13 mouse cellular contexts compared by ENCODE assay signal in genomic region chr4:136757096-136757495, GRCm38 (mm10).
A peak's percentile ranks its signal among the peaks of the same experiment; 100 is the strongest.
DNase-seq lines count a peak whose midpoint lies in the region; ATAC-seq and TF ChIP-seq lines count a peak whose summit lies in the region.
"Had no signal": no experiment of that assay in that cellular context is flagged by ENCODE, and none has a peak within 500 bp of the region (broad histone marks: within the 10 kb centered on the region; RNA-seq: fewer than 3 reads in every experiment).

No protein-coding gene starts in this region.

- WGBS in heart, embryonic 10.5 days = 66% methylated on average over 4 of the region's 4 CpGs
- 17% methylated on average over 4 of the region's 4 CpGs for WGBS in forebrain, embryonic 12.5 days
- WGBS in hindbrain, postnatal 0 days = 29% methylated on average over 4 of the region's 4 CpGs
- 17% methylated on average over 4 of the region's 4 CpGs for WGBS in neural tube, embryonic 13.5 days

- DNase-seq in heart, embryonic 10.5 days (ENCODE audit: low spot score) = no peak
- DNase-seq in heart, postnatal 14 days = no peak
- peak; percentile 54 for DNase-seq in hindbrain, postnatal 0 days (ENCODE audit: low spot score)
- DNase-seq in cerebellum, adult 8-10 months = no peak
- no peak for DNase-seq in adrenal gland, adult 18-20 months (ENCODE audit: low spot score in 2 of 2)
- DNase-seq: adrenal gland, postnatal 25 days; gastrocnemius, postnatal 25 days; lung, postnatal 10 days; thymus, postnatal 25 days had no signal

- intact Hi-C loops in heart, postnatal 14 days (cut with DNase I) = no loop called here

- H3K9me3 ChIP-seq in heart, embryonic 10.5 days = no peaks in the 10 kb centered on the region
- no peaks in the 10 kb centered on the region for H3K9me3 ChIP-seq in forebrain, embryonic 12.5 days
- H3K9me3 ChIP-seq in hindbrain, postnatal 0 days (ENCODE audit: low read length) = no peaks in the 10 kb centered on the region
- no peaks in the 10 kb centered on the region for H3K9me3 ChIP-seq in neural tube, embryonic 13.5 days
- H3K9me3 ChIP-seq: liver, embryonic 12.5 days had no signal

- TF ChIP-seq CTCF in hindbrain, postnatal 0 days (IDR thresholded peaks at IDR 0.05; ENCODE audit: low read depth) = no peak

- H3K4me1 ChIP-seq in heart, embryonic 10.5 days = peaks cover 39% of the 10 kb centered on the region
- H3K4me1 ChIP-seq in forebrain, embryonic 12.5 days = peaks cover 96% of the 10 kb centered on the region
- H3K4me1 ChIP-seq in hindbrain, postnatal 0 days (ENCODE audit: insufficient read depth, low read length) = peaks cover 46% of the 10 kb centered on the region
- peaks cover 88% of the 10 kb centered on the region for H3K4me1 ChIP-seq in neural tube, embryonic 13.5 days (replicated peaks)

- 0 out of 2 replicates have a peak, but pooled peaks cover 3% of the 10 kb centered on the region for H3K36me3 ChIP-seq in heart, embryonic 10.5 days
- H3K36me3 ChIP-seq in forebrain, embryonic 12.5 days (replicated peaks) = peaks cover 10% of the 10 kb centered on the region
- H3K36me3 ChIP-seq in hindbrain, postnatal 0 days (ENCODE audit: insufficient read depth, low read length) = no peaks in the 10 kb centered on the region
- H3K36me3 ChIP-seq in neural tube, embryonic 13.5 days = 0 out of 2 replicates have a peak, but pooled peaks cover 5% of the 10 kb centered on the region
- H3K36me3 ChIP-seq: liver, embryonic 12.5 days had no signal

- peak overlapping the region; percentile 47 for H3K4me2 ChIP-seq in forebrain, embryonic 12.5 days
- H3K4me2 ChIP-seq in hindbrain, postnatal 0 days (ENCODE audit: low read depth, low read length) = no peak overlapping the region
- H3K4me2 ChIP-seq in neural tube, embryonic 13.5 days = peak overlapping the region; percentile 13; the same call in 1 of the 2 replicates
- H3K4me2 ChIP-seq: liver, embryonic 12.5 days had no signal

- peaks cover 66% of the 10 kb centered on the region for H3K27me3 ChIP-seq in heart, embryonic 10.5 days (ENCODE audit: insufficient read depth, poor library complexity, severe bottlenecking)
- H3K27me3 ChIP-seq in forebrain, embryonic 12.5 days = peaks cover 7% of the 10 kb centered on the region; the same call in 1 of the 2 replicates
- no peaks in the 10 kb centered on the region for H3K27me3 ChIP-seq in hindbrain, postnatal 0 days (ENCODE audit: insufficient read depth, low read length)
- H3K27me3 ChIP-seq in neural tube, embryonic 13.5 days = no peaks in the 10 kb centered on the region

- 0 out of 2 replicates have a peak overlapping the region, but pooled peaks have one; percentile 31 for H3K27ac ChIP-seq in heart, embryonic 10.5 days
- H3K27ac ChIP-seq in forebrain, embryonic 12.5 days = peak overlapping the region; percentile 97
- peak overlapping the region; percentile 79 for H3K27ac ChIP-seq in hindbrain, postnatal 0 days
- H3K27ac ChIP-seq in neural tube, embryonic 13.5 days (replicated peaks) = peak overlapping the region; percentile 95
- H3K27ac ChIP-seq: liver, embryonic 12.5 days had no signal

- peak; percentile 14; the same call in 1 of the 2 replicates for ATAC-seq in forebrain, embryonic 12.5 days (ENCODE audit: low FRiP score)
- ATAC-seq in hindbrain, postnatal 0 days = 0 out of 2 replicates have a peak, but pooled peaks have one; percentile 9
- ATAC-seq in neural tube, embryonic 13.5 days (ENCODE audit: low read depth) = no peak
- ATAC-seq in inflammation-experienced regulatory T-cells, adult 6 months = no peak
- ATAC-seq: liver, embryonic 12.5 days had no signal

- no peak overlapping the region for H3K4me3 ChIP-seq in heart, embryonic 10.5 days
- H3K4me3 ChIP-seq in forebrain, embryonic 12.5 days (replicated peaks) = no peak overlapping the region
- no peak overlapping the region for H3K4me3 ChIP-seq in hindbrain, postnatal 0 days (ENCODE audit: low read length)
- no peak overlapping the region for H3K4me3 ChIP-seq in neural tube, embryonic 13.5 days
- H3K4me3 ChIP-seq: liver, embryonic 12.5 days had no signal

- peak overlapping the region; percentile 42 for H3K9ac ChIP-seq in forebrain, embryonic 12.5 days
- peak overlapping the region; percentile 15 for H3K9ac ChIP-seq in hindbrain, postnatal 0 days (replicated peaks; ENCODE audit: low read length)
- peak overlapping the region; percentile 50 for H3K9ac ChIP-seq in neural tube, embryonic 13.5 days
- H3K9ac ChIP-seq: liver, embryonic 12.5 days had no signal

Comparison
In these comparisons a context has a peak if more than half of its experiments do, and no peak if none do; other contexts are left out.
1. H3K27ac ChIP-seq: peak in every context shown above with its lines; median percentile 97 in forebrain, embryonic 12.5 days; 95 in neural tube, embryonic 13.5 days; 79 in hindbrain, postnatal 0 days; 31 in heart, embryonic 10.5 days.
2. ATAC-seq: peak in forebrain, embryonic 12.5 days (single experiment) and hindbrain, postnatal 0 days (single experiment); none in neural tube, embryonic 13.5 days (single experiment) and inflammation-experienced regulatory T-cells, adult 6 months (single experiment).
3. Peak in every context shown above with its lines, with median percentiles within 50 percentile points of each other: H3K9ac ChIP-seq.